Mouse (Mus musculus): ENCODE results near the gene Fndc10.
"Not testable (repeated sequence)": the region's sequence is repeated elsewhere in the genome, so short reads cannot be mapped to it uniquely, and the experiment has no call there.

Fndc10 gene

DNA sequence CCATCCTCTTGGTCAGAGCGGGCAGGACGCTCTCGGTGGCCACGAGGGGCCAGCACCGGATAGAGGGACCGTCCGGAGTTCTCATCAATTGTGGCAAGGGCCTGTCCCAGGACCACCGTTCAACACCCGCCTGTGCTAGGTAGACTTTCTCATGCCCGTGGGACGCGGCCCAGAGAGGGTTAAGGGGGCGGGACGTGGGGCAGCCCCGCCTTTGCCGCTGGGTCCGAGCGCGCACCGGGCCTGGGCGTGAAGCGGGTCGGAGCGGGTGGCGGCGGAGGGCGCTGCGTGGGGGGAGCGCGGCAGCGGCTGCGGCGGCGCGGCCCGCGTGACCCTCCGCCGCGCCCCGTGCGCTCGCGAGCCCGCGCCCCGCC lies at the start of gene Fndc10:
Fndc10 (plus strand) TSS at position 232 of the 371 bp plus-strand sequence.
- TF ChIP-seq NANOG (IDR thresholded peaks at IDR 0.05; ENCODE audit: borderline replicate concordance, low read length) (no peak), POU5F1 (IDR thresholded peaks at IDR 0.05; ENCODE audit: borderline replicate concordance, low read length) (no peak), CTCF (conservative IDR thresholded peaks at IDR 0.05; ENCODE audit: low read length) (no peak)
- no peaks in the 10 kb centered on the region for H3K27me3 ChIP-seq (ENCODE audit: insufficient read depth, low read length)
- peaks cover 52% of the 10 kb centered on the region for H3K4me1 ChIP-seq (replicated peaks; ENCODE audit: low read depth, low read length)
- H3K36me3 ChIP-seq (ENCODE audit: insufficient read depth, low read length) = peaks cover 25% of the 10 kb centered on the region
- H3K4me3 ChIP-seq (replicated peaks; ENCODE audit: low read length) = peak within 1 kb of the TSS; percentile 89
- H3K9me3 ChIP-seq (ENCODE audit: low read length) = peaks cover 11% of the 10 kb centered on the region

DNA sequence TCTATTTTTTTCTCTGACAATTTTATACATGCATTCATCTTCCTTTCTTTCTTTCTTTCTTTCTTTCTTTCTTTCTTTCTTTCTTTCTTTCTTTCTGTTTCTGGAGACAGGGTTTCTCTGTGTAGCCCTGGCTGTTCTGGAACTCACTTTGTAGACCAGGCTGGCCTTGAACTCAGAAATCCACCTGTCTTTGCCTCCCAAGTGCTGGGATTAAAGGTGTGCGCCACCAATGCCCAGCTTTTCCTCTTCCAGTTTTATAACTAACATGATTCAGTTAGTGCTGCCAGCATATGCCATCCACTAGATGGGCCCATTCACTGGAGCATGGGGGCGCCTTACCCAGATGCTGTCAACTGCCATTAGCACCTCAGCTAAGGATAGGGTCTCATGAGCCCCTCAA lies 48.8 kb upstream of the Fndc10 start, which contains the start of gene Gm10563:
Gm10563 (minus strand) TSS at position 101 of the 400 bp plus-strand sequence.
- Histone ChIP-seq H3K36me3 (ENCODE audit: insufficient read depth, low read length) (peaks cover 95% of the 10 kb centered on the region), H3K4me1 (replicated peaks; ENCODE audit: low read depth, low read length) (peaks cover 17% of the 10 kb centered on the region)
- H3K4me3 ChIP-seq (replicated peaks; ENCODE audit: low read length); H3K9me3 ChIP-seq (ENCODE audit: low read length); H3K27me3 ChIP-seq (ENCODE audit: insufficient read depth, low read length): not testable (repeated sequence)

DNA sequence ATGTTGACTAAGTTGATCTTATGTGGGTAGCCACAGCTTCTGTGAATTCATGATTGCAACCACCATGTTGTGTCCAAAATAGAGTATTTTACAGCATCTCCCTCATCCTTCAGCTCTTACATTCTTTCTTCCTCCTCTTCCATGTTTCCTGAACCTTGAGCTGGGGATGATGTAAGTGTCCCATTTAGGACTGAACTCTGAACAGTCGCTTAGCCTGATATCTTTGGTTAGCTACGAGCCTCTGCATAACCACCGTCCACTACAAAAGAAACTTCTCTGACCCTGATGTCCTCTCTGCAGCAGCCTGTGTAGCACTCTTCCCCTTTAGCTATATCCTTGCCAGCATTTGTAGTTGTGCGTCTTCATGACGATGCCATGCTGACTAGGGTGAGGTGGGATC lies 48.4 kb upstream of the Fndc10 start:
- TF ChIP-seq CTCF (conservative IDR thresholded peaks at IDR 0.05; ENCODE audit: low read length) = no peak
- no peak for TF ChIP-seq NANOG (IDR thresholded peaks at IDR 0.05; ENCODE audit: borderline replicate concordance, low read length)
- TF ChIP-seq POU5F1 (IDR thresholded peaks at IDR 0.05; ENCODE audit: borderline replicate concordance, low read length) = no peak
- Histone ChIP-seq H3K27me3 (ENCODE audit: insufficient read depth, low read length) (no peaks in the 10 kb centered on the region), H3K9me3 (ENCODE audit: low read length) (no peaks in the 10 kb centered on the region), H3K36me3 (ENCODE audit: insufficient read depth, low read length) (peaks cover 95% of the 10 kb centered on the region), H3K4me3 (replicated peaks; ENCODE audit: low read length) (no peak overlapping the region), H3K4me1 (replicated peaks; ENCODE audit: low read depth, low read length) (peaks cover 21% of the 10 kb centered on the region)

DNA sequence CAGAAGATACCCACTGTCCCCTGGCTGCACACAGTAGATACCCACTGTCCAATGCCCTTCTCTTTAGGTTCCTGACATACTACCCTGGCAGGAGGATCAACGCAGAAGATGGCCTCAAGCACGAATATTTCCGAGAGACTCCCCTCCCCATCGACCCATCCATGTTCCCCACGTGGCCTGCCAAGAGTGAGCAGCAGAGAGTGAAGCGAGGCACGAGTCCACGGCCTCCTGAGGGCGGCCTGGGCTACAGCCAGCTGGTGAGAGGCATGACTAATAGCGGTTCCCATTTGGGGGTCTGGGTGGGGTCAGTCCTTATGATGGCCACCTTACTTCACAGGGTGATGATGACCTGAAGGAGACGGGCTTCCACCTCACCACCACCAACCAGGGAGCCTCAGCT lies 44.8 kb upstream of the Fndc10 start:
- no peak for TF ChIP-seq NANOG (IDR thresholded peaks at IDR 0.05; ENCODE audit: borderline replicate concordance, low read length)
- TF ChIP-seq POU5F1 (IDR thresholded peaks at IDR 0.05; ENCODE audit: borderline replicate concordance, low read length) = no peak
- no peak for TF ChIP-seq CTCF (conservative IDR thresholded peaks at IDR 0.05; ENCODE audit: low read length)

DNA sequence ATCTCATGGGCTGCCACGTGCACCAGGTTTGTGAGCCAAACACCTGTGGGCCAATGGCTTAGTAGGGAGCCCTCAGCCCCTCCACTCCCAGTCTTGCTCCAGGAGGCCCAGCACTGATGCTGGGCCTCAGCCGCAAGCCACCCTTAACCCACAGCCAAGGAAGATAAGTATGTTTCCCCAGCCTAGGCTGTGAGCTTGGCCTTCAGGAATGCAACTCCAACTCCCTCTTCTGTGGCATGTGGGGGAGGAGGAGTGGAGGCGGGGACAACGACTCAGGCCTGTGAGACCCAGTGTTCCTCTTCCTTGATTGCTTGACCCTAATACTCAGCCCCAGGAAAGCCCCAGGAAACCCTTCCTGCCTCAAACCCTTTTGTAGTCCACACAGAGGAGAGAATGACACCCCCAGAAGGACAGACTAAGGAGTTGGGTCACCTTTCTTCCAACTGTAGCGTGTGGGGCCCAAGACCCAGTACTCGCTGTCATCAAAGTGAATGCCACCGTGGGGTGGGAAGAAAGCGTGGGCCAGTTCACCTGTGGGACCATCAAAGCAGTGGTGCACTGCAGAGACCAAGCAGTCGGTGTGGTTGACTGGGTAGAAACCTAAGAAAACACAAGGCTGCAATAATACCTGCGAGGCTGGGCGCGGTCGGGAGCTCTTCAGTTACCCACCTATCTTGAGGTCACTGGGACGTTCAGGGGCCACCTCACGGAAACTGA lies 42.4 kb upstream of the Fndc10 start:
- Histone ChIP-seq H3K36me3 (ENCODE audit: insufficient read depth, low read length) (peaks cover 69% of the 10 kb centered on the region), H3K9me3 (ENCODE audit: low read length) (no peaks in the 10 kb centered on the region), H3K27me3 (ENCODE audit: insufficient read depth, low read length) (peaks cover 27% of the 10 kb centered on the region), H3K4me1 (replicated peaks; ENCODE audit: low read depth, low read length) (peaks cover 77% of the 10 kb centered on the region), H3K4me3 (replicated peaks; ENCODE audit: low read length) (peak overlapping the region; percentile 80)
- TF ChIP-seq POU5F1 (IDR thresholded peaks at IDR 0.05; ENCODE audit: borderline replicate concordance, low read length) (no peak), CTCF (conservative IDR thresholded peaks at IDR 0.05; ENCODE audit: low read length) (no peak), NANOG (IDR thresholded peaks at IDR 0.05; ENCODE audit: borderline replicate concordance, low read length) (no peak)

More for the DNA sequence above, 44.8 kb upstream of the Fndc10 start:
- H3K27me3 ChIP-seq (ENCODE audit: insufficient read depth, low read length) = peaks cover 27% of the 10 kb centered on the region
- H3K4me3 ChIP-seq (replicated peaks; ENCODE audit: low read length) = no peak overlapping the region
- no peaks in the 10 kb centered on the region for H3K9me3 ChIP-seq (ENCODE audit: low read length)
- H3K4me1 ChIP-seq (replicated peaks; ENCODE audit: low read depth, low read length) = peaks cover 57% of the 10 kb centered on the region
- H3K36me3 ChIP-seq (ENCODE audit: insufficient read depth, low read length) = peaks cover 72% of the 10 kb centered on the region

DNA sequence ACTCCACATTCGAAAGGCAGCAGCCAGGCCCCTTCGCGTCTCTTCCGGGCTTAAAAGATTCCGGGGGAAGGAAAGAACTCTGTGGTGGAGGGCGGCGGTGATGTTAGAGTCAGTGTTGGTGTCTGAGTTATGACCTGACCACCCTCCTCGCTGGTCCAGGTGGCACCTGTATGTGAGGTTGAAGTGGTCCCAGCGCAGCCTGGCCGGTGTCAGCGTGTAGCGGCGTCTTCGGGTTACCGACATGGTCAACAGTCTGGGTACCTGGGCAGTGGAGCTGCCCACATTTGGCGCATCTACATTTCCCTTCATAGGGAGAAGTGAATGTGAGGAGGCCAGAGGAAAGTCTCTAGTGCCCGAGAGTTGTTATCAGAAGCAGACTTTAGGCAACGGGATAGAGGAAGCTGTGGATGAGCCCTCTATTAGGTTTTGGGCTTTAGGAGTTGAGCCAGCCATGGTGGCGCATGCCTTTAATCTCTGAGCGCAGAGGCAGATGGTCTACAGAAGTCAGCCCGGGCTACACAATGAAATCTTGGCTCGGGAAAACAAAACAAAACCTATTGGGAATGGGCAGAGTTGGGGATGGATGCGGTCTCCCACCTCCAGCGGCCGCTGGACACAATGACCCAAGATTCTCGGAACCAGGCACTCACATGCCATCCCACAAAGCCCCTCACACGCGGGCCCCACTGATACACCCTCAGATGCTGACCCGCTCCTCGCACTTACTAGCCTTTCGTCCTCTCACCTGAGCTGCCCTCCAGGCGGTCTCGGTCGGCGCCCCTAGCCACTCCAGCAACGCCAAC lies 41.7 kb upstream of the Fndc10 start:
- Histone ChIP-seq H3K4me3 (replicated peaks; ENCODE audit: low read length) (peak overlapping the region; percentile 80), H3K36me3 (ENCODE audit: insufficient read depth, low read length) (peaks cover 69% of the 10 kb centered on the region), H3K27me3 (ENCODE audit: insufficient read depth, low read length) (peaks cover 27% of the 10 kb centered on the region), H3K4me1 (replicated peaks; ENCODE audit: low read depth, low read length) (peaks cover 83% of the 10 kb centered on the region), H3K9me3 (ENCODE audit: low read length) (no peaks in the 10 kb centered on the region)
- no peak for TF ChIP-seq CTCF (conservative IDR thresholded peaks at IDR 0.05; ENCODE audit: low read length)
- TF ChIP-seq POU5F1 (IDR thresholded peaks at IDR 0.05; ENCODE audit: borderline replicate concordance, low read length) = no peak
- no peak for TF ChIP-seq NANOG (IDR thresholded peaks at IDR 0.05; ENCODE audit: borderline replicate concordance, low read length)

DNA sequence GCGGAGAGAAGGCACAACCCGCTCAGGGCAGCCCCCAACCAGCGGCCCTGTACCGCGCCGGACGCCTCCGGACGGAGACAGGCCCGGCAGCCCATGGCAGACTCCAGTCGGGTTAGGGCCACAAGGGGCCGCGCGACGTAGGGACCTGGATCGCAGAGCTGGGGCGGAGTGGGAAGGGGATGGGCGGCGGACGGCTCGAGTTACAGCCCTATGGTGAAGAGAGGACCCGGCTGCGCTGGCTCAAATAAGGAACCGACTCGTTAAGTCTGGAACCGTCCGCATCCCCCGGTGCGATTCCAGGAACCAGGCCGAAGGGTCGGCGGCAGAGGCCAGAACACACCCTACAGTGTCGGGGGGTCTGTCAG lies 41.1 kb upstream of the Fndc10 start, which contains the start of gene Mmp23:
Mmp23 (minus strand) TSS at position 299 of the 365 bp plus-strand sequence.
- H3K36me3 ChIP-seq (ENCODE audit: insufficient read depth, low read length) = peaks cover 69% of the 10 kb centered on the region
- peak within 1 kb of the TSS; percentile 80 for H3K4me3 ChIP-seq (replicated peaks; ENCODE audit: low read length)
- no peaks in the 10 kb centered on the region for H3K9me3 ChIP-seq (ENCODE audit: low read length)
- H3K4me1 ChIP-seq (replicated peaks; ENCODE audit: low read depth, low read length) = peaks cover 83% of the 10 kb centered on the region
- TF ChIP-seq NANOG (IDR thresholded peaks at IDR 0.05; ENCODE audit: borderline replicate concordance, low read length) (no peak), POU5F1 (IDR thresholded peaks at IDR 0.05; ENCODE audit: borderline replicate concordance, low read length) (no peak), CTCF (conservative IDR thresholded peaks at IDR 0.05; ENCODE audit: low read length) (no peak)
- H3K27me3 ChIP-seq (ENCODE audit: insufficient read depth, low read length) = peaks cover 27% of the 10 kb centered on the region

DNA sequence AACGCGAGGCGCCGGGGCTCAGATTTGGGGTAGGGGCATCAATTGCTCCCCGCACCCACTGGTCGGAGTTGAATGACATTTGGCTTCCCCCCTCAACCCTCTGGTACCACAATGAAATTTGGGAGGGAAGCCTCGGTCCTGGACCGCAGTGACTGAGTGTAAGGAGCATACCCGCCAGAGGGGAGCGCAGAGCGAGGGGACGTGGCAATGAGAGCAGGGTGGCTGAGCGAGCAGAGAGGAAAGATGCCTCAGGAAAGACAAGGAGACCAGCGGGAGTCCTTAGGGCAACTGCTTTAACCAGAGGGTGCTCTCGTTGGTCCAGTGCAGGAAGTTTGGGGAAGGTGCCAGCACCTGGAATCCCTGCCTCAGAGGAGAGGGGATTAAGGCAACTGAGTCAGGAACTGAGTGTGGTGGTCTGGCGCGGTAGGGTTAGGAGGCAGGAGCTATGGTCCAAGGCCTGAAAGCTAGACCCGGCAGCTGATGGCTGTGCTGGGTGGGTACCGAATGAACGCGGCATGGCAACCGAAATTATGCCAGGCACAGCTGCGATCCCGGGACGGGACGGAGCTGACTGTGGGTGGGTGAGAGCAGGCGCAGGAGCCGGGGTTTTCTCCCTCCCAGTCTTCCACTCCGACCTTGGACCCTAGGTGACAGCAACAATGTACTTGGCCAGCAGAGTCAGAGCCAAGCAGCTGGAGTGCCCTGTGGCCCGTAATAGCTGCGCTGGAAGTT lies 40.5 kb upstream of the Fndc10 start:
- Histone ChIP-seq H3K4me1 (replicated peaks; ENCODE audit: low read depth, low read length) (peaks cover 83% of the 10 kb centered on the region), H3K27me3 (ENCODE audit: insufficient read depth, low read length) (peaks cover 27% of the 10 kb centered on the region), H3K36me3 (ENCODE audit: insufficient read depth, low read length) (peaks cover 68% of the 10 kb centered on the region), H3K9me3 (ENCODE audit: low read length) (no peaks in the 10 kb centered on the region), H3K4me3 (replicated peaks; ENCODE audit: low read length) (peak overlapping the region; percentile 80)
- TF ChIP-seq NANOG (IDR thresholded peaks at IDR 0.05; ENCODE audit: borderline replicate concordance, low read length) (no peak), CTCF (conservative IDR thresholded peaks at IDR 0.05; ENCODE audit: low read length) (no peak), POU5F1 (IDR thresholded peaks at IDR 0.05; ENCODE audit: borderline replicate concordance, low read length) (no peak)
